Mouse (Mus musculus) urinary bladder, postnatal 14 days (tissue): ENCODE measurements around the gene Clspn.
"Not testable (repeated sequence)": the region's sequence is repeated elsewhere in the genome, so short reads cannot be mapped to it uniquely, and the experiment has no call there.

Experiments
- DNase-seq: peaks from one replicate; pipeline ENCODE4 v3.0.0; 2021; ENCODE audit warnings: low spot score

Gene Clspn

GRCm38 (mm10) chr4:126556809-126557711 is at the start of gene Clspn:
Gene Clspn, plus strand, starts transcription at chr4:126556935.
- peak; percentile 90 for DNase-seq

GRCm38 (mm10) chr4:126508110-126508899 is 48.4 kb upstream of the Clspn start:
- no peak for DNase-seq

- no peak for DNase-seq
Observed at GRCm38 (mm10) chr4:126509072-126509471, 47.7 kb upstream of the Clspn start.

- no peak for DNase-seq
Observed at GRCm38 (mm10) chr4:126511013-126511412, 45.7 kb upstream of the Clspn start.

GRCm38 (mm10) chr4:126512308-126513066 is 44.2 kb upstream of the Clspn start:
- DNase-seq, result no peak

GRCm38 (mm10) chr4:126526164-126526563 is 30.6 kb upstream of the Clspn start:
- no peak for DNase-seq

GRCm38 (mm10) chr4:126526828-126527227 is 29.9 kb upstream of the Clspn start:
- no peak for DNase-seq

- no peak for DNase-seq
Observed at GRCm38 (mm10) chr4:126532292-126532691, 24.4 kb upstream of the Clspn start.

- peak; percentile 51 for DNase-seq
Observed at GRCm38 (mm10) chr4:126532827-126533728, 23.7 kb upstream of the Clspn start, which contains the start of gene Ago4. Gene Ago4, minus strand, starts transcription at chr4:126533472.

- DNase-seq, result no peak
Observed at GRCm38 (mm10) chr4:126533729-126534070, 23.0 kb upstream of the Clspn start.

GRCm38 (mm10) chr4:126535631-126536030 is 21.1 kb upstream of the Clspn start:
- not testable (repeated sequence) for DNase-seq

- DNase-seq, result no peak
Observed at GRCm38 (mm10) chr4:126536865-126537264, 19.9 kb upstream of the Clspn start.

- no peak for DNase-seq
Observed at GRCm38 (mm10) chr4:126540487-126541071, 16.2 kb upstream of the Clspn start.

- no peak for DNase-seq
Observed at GRCm38 (mm10) chr4:126542838-126543237, 13.9 kb upstream of the Clspn start.

GRCm38 (mm10) chr4:126545016-126545415 is 11.7 kb upstream of the Clspn start:
- DNase-seq, result no peak

GRCm38 (mm10) chr4:126545703-126546102 is 11.0 kb upstream of the Clspn start:
- DNase-seq, result no peak

- no peak for DNase-seq
Observed at GRCm38 (mm10) chr4:126546183-126546582, 10.6 kb upstream of the Clspn start.

GRCm38 (mm10) chr4:126552136-126552535 is 4.6 kb upstream of the Clspn start:
- DNase-seq, result no peak

- no peak for DNase-seq
Observed at GRCm38 (mm10) chr4:126553105-126553504, 3.6 kb upstream of the Clspn start.

- no peak for DNase-seq
Observed at GRCm38 (mm10) chr4:126553685-126554084, 3.0 kb upstream of the Clspn start.

- no peak for DNase-seq
Observed at GRCm38 (mm10) chr4:126554462-126554861, 2.3 kb upstream of the Clspn start.
